Comparison of ENCODE assay signal across 15 mouse cellular contexts in the genomic region with DNA sequence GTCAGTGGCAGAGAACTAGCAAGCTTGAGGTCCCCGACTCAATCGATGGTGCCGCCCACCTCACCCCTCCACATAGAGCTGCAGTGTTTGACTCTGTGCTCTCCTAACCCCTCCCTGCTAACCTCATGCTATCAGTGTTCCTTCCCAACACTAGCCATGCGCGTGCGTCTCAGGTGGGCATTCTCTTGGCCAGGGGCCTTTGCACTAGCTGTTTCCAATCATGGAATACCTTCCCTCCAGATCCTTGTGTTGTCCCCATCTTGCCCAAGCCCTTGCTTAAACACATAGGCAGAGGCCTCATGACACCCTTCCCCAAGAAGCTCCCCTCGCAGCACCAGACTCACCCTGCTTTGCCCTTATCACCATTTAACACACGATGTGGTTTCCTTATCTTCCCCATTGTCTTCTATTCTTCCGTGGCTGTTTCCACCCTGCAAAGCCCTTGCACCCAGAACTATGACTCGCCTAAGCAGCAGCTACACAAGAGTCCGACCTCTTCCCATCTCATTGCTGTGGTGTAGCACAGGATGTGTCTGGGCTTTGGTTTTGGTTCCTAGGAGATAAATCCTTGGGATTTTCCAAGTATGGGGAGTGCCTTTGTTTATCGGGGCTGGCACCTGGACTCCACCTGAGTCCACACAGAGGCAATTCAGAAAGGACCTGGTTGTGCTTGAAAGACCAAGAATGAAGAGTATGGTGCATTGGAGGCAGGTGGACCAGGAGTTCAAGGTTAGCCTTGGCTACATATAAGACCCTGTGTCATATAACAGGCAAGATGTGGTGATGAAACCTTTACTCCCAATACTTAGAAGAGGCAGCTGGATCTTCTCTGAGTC. TPM values are rescaled to one million over a fixed set of nuclear protein-coding genes. Genes with fewer than 3 reads are reported as not detected.
DNase-seq lines count a peak whose midpoint lies in the region; ATAC-seq lines count a peak whose summit lies in the region.
"Had no signal": no experiment of that assay in that cellular context is flagged by ENCODE, and none has a peak within 500 bp of the region (broad histone marks: within the 10 kb centered on the region; RNA-seq: fewer than 3 reads in every experiment).

No protein-coding gene starts in this region.

- H3K9me3 ChIP-seq in midbrain, embryonic 10.5 days (replicated peaks), result no peaks in the 10 kb centered on the region
- no peaks in the 10 kb centered on the region for H3K9me3 ChIP-seq in midbrain, embryonic 14.5 days (ENCODE audit: control insufficient read depth, low read length)

- H3K36me3 ChIP-seq in midbrain, embryonic 10.5 days, result peaks cover 10% of the 10 kb centered on the region
- H3K36me3 ChIP-seq in midbrain, embryonic 14.5 days (ENCODE audit: control insufficient read depth, insufficient read depth, low read length), result no peaks in the 10 kb centered on the region

- 0 out of 2 replicates have a peak overlapping the region, but pooled peaks have one; percentile 39 for H3K27ac ChIP-seq in midbrain, embryonic 10.5 days (replicated peaks)
- H3K27ac ChIP-seq in midbrain, embryonic 14.5 days (replicated peaks; ENCODE audit: low read depth, low read length), result no peak overlapping the region
- H3K27ac ChIP-seq: hindbrain, postnatal 0 days; stomach, postnatal 0 days had no signal

- WGBS in midbrain, embryonic 10.5 days, result 83% methylated on average over 12 of the region's 12 CpGs
- 84% methylated on average over 12 of the region's 12 CpGs for WGBS in midbrain, embryonic 14.5 days

- no peak overlapping the region for H3K4me2 ChIP-seq in midbrain, embryonic 14.5 days (ENCODE audit: low read length)

- H3K27me3 ChIP-seq in midbrain, embryonic 10.5 days (ENCODE audit: low read depth, poor library complexity, severe bottlenecking), result peaks cover 35% of the 10 kb centered on the region
- H3K27me3 ChIP-seq in midbrain, embryonic 14.5 days (ENCODE audit: control insufficient read depth, insufficient read depth, low read length), result peaks cover 16% of the 10 kb centered on the region; the same call in 1 of the 2 replicates

- ATAC-seq in cerebellum, adult (ENCODE audit: insufficient number of reproducible peaks, low FRiP score, low TSS enrichment), result no peak
- no peak for ATAC-seq in midbrain, embryonic 14.5 days (ENCODE audit: low FRiP score, low TSS enrichment)
- ATAC-seq: hindbrain, postnatal 0 days; lung, postnatal 0 days had no signal

- peak; percentile 32 for DNase-seq in cerebellum, adult 11-12 months
- no peak for DNase-seq in midbrain, embryonic 10.5 days (ENCODE audit: low spot score)
- DNase-seq in midbrain, embryonic 14.5 days, result no peak
- DNase-seq in liver, result peak; percentile 60
- DNase-seq in naive thymus-derived CD4-positive, alpha-beta T cell, adult 2 months (ENCODE audit: low read depth), result peak; percentile 47
- no peak for DNase-seq in adrenal gland, postnatal 25 days
- DNase-seq in adrenal gland, postnatal 14 days, result no peak
- DNase-seq: left cerebral cortex, postnatal 4 days; right cerebral cortex, postnatal 4 days had no signal

- H3K4me1 ChIP-seq in midbrain, embryonic 10.5 days, result peaks cover 18% of the 10 kb centered on the region
- no peaks in the 10 kb centered on the region for H3K4me1 ChIP-seq in midbrain, embryonic 14.5 days (ENCODE audit: control insufficient read depth, insufficient read depth, low read length)

- no peak overlapping the region for H3K9ac ChIP-seq in midbrain, embryonic 14.5 days (replicated peaks; ENCODE audit: low read length)

- H3K4me3 ChIP-seq in midbrain, embryonic 10.5 days, result 0 out of 2 replicates have a peak overlapping the region, but pooled peaks have one; percentile 16
- no peak overlapping the region for H3K4me3 ChIP-seq in midbrain, embryonic 14.5 days (replicated peaks; ENCODE audit: low read depth, low read length)

RNA-seq across cellular contexts. Expression of gene Flt3l, which starts 1.2 kb away (rescaled TPM):
- polyA plus RNA-seq in midbrain, embryonic 10.5 days (2016; fragmentation: Nextera tagmentation; extraction: Ambion mirVana), result 1.1 and 1.4 TPM in 2 replicates
- 0.50 and 1.4 TPM in 2 replicates for polyA plus RNA-seq in midbrain, embryonic 14.5 days (2014; fragmentation: Nextera tagmentation; extraction: Ambion mirVana)
- total RNA-seq in adrenal gland, postnatal 25 days (2021), result 29.1 and 32.1 TPM in 2 replicates
- 13.3 and 25.0 TPM in 2 replicates for total RNA-seq in adrenal gland, postnatal 14 days (2021)

RNA-seq across cellular contexts. Expression of gene Gm45713, which starts 1.4 kb away (rescaled TPM):
- polyA plus RNA-seq in midbrain, embryonic 10.5 days (2016; fragmentation: Nextera tagmentation; extraction: Ambion mirVana), result 0.11 and 0.19 TPM in 2 replicates
- polyA plus RNA-seq in midbrain, embryonic 14.5 days (2014; fragmentation: Nextera tagmentation; extraction: Ambion mirVana), result 0.53 TPM in 1 of 2 replicates, not detected in the other
- total RNA-seq in adrenal gland, postnatal 25 days (2021), result not detected in 2 replicates
- not detected in 2 replicates for total RNA-seq in adrenal gland, postnatal 14 days (2021)
- total RNA-seq: adrenal gland, adult 18-20 months; hindbrain, postnatal 0 days; layer of hippocampus, adult 8-10 months had no signal

RNA-seq across cellular contexts. Expression of gene Rpl13a, which starts 8.8 kb away (rescaled TPM):
- polyA plus RNA-seq in midbrain, embryonic 10.5 days (2016; fragmentation: Nextera tagmentation; extraction: Ambion mirVana), result 1,083 and 1,243 TPM in 2 replicates
- polyA plus RNA-seq in midbrain, embryonic 14.5 days (2014; fragmentation: Nextera tagmentation; extraction: Ambion mirVana), result 746 and 846 TPM in 2 replicates
- 1,469 and 1,540 TPM in 2 replicates for total RNA-seq in adrenal gland, postnatal 25 days (2021)
- 1,693 and 2,079 TPM in 2 replicates for total RNA-seq in adrenal gland, postnatal 14 days (2021)

RNA-seq across cellular contexts. Expression of gene Rps11, which starts 13.2 kb away (rescaled TPM):
- 1,493 and 1,787 TPM in 2 replicates for polyA plus RNA-seq in midbrain, embryonic 10.5 days (2016; fragmentation: Nextera tagmentation; extraction: Ambion mirVana)
- 915 and 960 TPM in 2 replicates for polyA plus RNA-seq in midbrain, embryonic 14.5 days (2014; fragmentation: Nextera tagmentation; extraction: Ambion mirVana)
- 1,211 and 1,259 TPM in 2 replicates for total RNA-seq in adrenal gland, postnatal 25 days (2021)
- total RNA-seq in adrenal gland, postnatal 14 days (2021), result 1,189 and 1,386 TPM in 2 replicates

RNA-seq across cellular contexts. Expression of gene Pih1d1, which starts 16.7 kb away (rescaled TPM):
- polyA plus RNA-seq in midbrain, embryonic 10.5 days (2016; fragmentation: Nextera tagmentation; extraction: Ambion mirVana), result 108 and 111 TPM in 2 replicates
- polyA plus RNA-seq in midbrain, embryonic 14.5 days (2014; fragmentation: Nextera tagmentation; extraction: Ambion mirVana), result 92.8 and 96.2 TPM in 2 replicates
- total RNA-seq in adrenal gland, postnatal 25 days (2021), result 61.7 and 74.3 TPM in 2 replicates
- 55.6 and 58.5 TPM in 2 replicates for total RNA-seq in adrenal gland, postnatal 14 days (2021)

Comparison
In these comparisons a context has a peak if more than half of its experiments do, and no peak if none do; other contexts are left out.
1. DNase-seq: peak in cerebellum, adult 11-12 months (single experiment), liver (single experiment) and naive thymus-derived CD4-positive, alpha-beta T cell, adult 2 months (single experiment); none in midbrain, embryonic 10.5 days (single experiment), midbrain, embryonic 14.5 days (single experiment), adrenal gland, postnatal 25 days (single experiment) and adrenal gland, postnatal 14 days (single experiment).